Mouse (Mus musculus): Measurements from ENCODE around the gene Stkld1.

The Stkld1 gene

GRCm38 (mm10) chr2:26914148-26914941 lies 19.5 kb upstream of the Stkld1 start:
- ATAC-seq (ENCODE audit: insufficient number of reproducible peaks, low FRiP score, low TSS enrichment): no peak

GRCm38 (mm10) chr2:26915927-26916728 lies 17.7 kb upstream of the Stkld1 start, which contains the start of the genes Surf2 and Surf1:
Gene Surf2, plus strand, starts transcription at chr2:26916367.
Gene Surf1, minus strand, starts transcription at chr2:26916530.
- ATAC-seq (ENCODE audit: insufficient number of reproducible peaks, low FRiP score, low TSS enrichment): peak; percentile 80

GRCm38 (mm10) chr2:26916738-26917137 lies 17.1 kb upstream of the Stkld1 start:
- no peak for ATAC-seq (ENCODE audit: insufficient number of reproducible peaks, low FRiP score, low TSS enrichment)

GRCm38 (mm10) chr2:26919684-26920083 lies 14.2 kb upstream of the Stkld1 start:
- no peak for ATAC-seq (ENCODE audit: insufficient number of reproducible peaks, low FRiP score, low TSS enrichment)

- ATAC-seq (ENCODE audit: insufficient number of reproducible peaks, low FRiP score, low TSS enrichment): no peak
These were observed 13.5 kb upstream of the Stkld1 start for GRCm38 (mm10) chr2:26920190-26920855.

DNA sequence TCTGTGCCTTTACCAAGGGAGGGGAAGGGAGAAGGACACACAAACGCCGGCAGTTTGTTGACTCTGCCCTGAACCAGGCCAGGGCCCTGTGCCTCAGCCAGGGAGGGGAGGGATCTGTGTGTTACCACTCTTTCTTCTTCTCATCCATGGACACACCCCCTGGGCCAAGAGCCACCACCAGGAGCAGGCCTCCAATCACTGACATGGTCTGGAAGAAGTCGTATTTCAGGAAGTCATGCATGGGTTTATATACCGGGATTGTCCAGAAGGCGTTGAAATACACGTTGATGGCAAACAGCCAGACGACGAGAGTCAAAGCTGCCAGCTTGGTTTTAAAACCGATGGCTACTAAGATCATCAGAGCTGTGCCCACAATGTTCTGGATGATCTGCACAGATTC lies 12.1 kb upstream of the Stkld1 start:
- no peak for ATAC-seq (ENCODE audit: insufficient number of reproducible peaks, low FRiP score, low TSS enrichment)

DNA sequence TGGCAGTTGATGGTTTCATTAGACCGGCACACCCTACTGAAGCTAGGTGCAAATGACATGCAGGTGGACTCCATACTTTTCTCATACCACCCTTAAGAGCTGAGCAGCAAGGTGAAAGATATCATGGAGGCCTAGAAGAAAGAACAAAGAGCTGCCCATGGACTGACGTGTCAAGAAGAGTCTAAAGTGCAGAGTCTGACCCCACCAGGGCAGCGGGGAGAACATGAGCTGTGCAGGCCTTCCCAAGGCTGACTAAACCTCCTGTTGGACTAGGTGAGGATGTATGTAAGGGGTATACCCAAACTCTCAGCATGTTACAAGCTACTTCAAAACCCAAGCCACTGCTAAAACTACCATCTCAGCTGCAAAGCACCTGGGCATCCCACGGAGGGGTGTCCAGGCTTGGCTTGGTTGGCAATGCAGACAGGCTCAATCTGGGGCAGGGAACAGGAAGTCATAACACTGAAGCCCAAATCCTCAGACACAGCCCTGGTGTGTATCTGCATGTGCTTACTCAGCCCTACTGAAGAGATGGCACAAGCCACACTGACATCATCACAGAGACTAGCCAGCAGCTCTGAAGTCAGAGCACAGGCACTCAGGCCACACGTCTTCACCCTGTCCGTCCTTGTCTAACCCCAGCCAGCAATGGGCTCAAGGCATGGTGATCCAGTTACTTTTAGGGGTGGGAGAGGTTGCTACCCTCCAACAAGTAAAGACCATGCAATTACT lies 5.9 kb upstream of the Stkld1 start:
- ATAC-seq (ENCODE audit: insufficient number of reproducible peaks, low FRiP score, low TSS enrichment): no peak

GRCm38 (mm10) chr2:26930390-26930789 lies 3.5 kb upstream of the Stkld1 start:
- no peak for ATAC-seq (ENCODE audit: insufficient number of reproducible peaks, low FRiP score, low TSS enrichment)

- ATAC-seq (ENCODE audit: insufficient number of reproducible peaks, low FRiP score, low TSS enrichment): peak; percentile 9
These were observed 1.2 kb upstream of the Stkld1 start for GRCm38 (mm10) chr2:26932473-26933303.

DNA sequence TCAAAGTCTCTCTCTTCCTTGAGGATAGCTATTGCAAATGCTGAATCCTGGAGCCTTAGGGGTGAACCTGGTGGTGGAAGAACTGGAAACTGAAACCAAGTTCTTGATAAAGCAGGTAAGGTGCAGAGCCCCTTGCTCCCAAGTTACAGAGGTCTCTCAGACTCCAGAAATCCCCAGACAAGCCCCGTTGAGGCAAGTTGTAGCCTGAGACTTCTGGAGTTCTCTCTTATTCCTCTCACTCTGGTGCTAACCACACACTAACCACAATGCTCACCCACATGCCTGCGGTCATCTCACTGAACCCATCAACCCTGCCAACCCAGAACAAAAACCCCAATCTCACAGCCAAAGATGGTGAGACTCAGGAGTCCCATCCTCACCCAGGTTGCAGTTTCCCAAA lies 1.4 kb downstream of the Stkld1 start:
- no peak for ATAC-seq (ENCODE audit: insufficient number of reproducible peaks, low FRiP score, low TSS enrichment)

- no peak for ATAC-seq (ENCODE audit: insufficient number of reproducible peaks, low FRiP score, low TSS enrichment)
These were observed 2.6 kb downstream of the Stkld1 start for GRCm38 (mm10) chr2:26936425-26936824.

GRCm38 (mm10) chr2:26941539-26941938 lies 7.7 kb downstream of the Stkld1 start:
- no peak for ATAC-seq (ENCODE audit: insufficient number of reproducible peaks, low FRiP score, low TSS enrichment)

DNA sequence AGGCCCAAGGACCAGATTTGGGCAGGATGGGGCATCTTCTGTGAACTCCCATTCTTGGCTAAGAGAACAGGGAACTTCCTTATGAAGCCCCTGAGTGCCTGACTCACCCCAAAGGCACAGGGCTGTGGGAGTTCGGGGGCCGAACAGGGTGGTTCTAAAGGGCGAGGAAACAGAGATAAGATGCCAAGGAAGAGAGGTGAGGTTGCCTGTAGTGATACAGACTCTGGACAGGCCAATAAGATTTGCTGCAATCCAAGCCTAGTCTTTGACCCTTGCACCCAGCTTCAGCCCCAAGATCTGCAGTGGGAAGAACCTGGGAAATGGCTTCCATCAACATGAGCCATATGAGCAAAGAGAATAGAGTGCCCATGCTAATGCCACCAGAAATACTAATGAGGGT lies 9.4 kb downstream of the Stkld1 start:
- ATAC-seq (ENCODE audit: insufficient number of reproducible peaks, low FRiP score, low TSS enrichment): no peak

- ATAC-seq (ENCODE audit: insufficient number of reproducible peaks, low FRiP score, low TSS enrichment): 0 out of 2 replicates have a peak, but pooled peaks have one; percentile 15
These were observed 16.6 kb downstream of the Stkld1 start for GRCm38 (mm10) chr2:26950411-26950810.

DNA sequence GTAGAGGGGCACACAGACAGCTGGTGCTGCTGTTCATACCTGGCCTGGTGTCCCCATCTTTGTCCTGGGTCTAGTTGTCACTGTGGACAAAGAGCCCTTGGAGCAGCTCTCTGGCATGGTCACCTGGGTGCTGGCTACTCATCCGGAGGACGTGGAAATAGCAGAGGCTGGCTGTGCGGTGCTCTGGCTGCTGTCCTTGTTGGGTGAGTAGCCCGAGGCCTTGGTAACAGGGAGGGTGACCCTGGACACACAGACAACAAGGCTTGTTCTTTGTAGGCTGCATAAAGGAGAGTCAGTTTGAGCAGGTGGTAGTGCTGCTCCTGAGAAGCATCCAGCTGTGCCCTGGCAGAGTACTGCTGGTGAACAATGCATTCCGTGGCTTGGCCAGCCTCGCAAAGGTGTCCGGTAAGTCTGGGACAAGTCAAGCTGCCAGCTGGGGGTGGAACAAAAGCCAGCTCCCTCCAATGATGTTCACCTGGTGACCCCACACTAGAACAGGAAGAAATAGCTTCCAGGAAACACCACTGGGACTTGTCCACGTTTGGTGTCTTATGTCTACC lies 17.6 kb downstream of the Stkld1 start:
- no peak for ATAC-seq (ENCODE audit: insufficient number of reproducible peaks, low FRiP score, low TSS enrichment)

DNA sequence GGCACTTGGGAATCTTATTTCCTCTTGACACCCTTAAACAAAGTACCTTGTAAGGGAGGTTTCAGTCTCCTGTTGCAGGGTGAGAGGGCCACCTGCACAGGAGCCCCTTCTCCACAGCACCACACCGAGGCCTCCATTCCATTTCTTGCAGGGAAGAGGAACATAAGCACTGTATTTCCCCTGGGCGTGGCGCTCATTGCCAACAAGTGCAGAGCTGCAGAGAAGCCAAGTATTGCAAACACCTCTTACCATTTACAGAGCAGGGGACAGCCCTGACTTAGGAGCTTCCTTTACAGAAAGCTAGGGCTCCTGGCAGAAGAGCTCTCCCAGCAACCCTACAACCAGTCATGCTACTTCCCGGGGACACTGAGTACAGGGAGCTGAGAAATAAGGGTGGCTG lies 18.3 kb downstream of the Stkld1 start:
- no peak for ATAC-seq (ENCODE audit: insufficient number of reproducible peaks, low FRiP score, low TSS enrichment)

DNA sequence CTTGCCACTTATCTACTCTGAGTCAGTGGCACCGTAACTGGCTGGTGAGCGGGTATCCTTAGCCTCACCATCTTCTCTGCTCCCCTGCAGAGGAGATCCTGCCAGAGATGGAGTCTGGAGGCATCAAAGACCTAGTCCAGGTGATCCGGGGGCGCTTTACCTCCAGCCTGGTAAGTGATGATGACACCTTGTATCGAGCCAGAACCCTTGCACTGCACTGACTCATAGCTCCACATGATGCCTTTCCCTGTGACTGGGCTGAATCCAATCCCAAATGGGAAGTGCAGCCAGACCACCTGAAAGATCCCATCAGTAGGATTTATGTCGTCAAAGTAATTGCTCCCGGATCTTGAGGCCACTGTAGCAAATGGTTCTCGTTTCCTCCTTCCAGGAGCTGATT lies 19.0 kb downstream of the Stkld1 start:
- ATAC-seq (ENCODE audit: insufficient number of reproducible peaks, low FRiP score, low TSS enrichment): no peak

GRCm38 (mm10) chr2:26954735-26955395 lies 21.0 kb downstream of the Stkld1 start:
- no peak for ATAC-seq (ENCODE audit: insufficient number of reproducible peaks, low FRiP score, low TSS enrichment)
